Mouse (Mus musculus) layer of hippocampus, adult 11-12 months (tissue): ENCODE measurements around the gene Atp8b2.
A peak's percentile ranks its signal among the peaks of the same experiment; 100 is the strongest.

Experiments used
- DNase-seq: peaks from one replicate; pipeline ENCODE4 v3.0.0; 2022; ENCODE audit warnings: low spot score

Atp8b2 gene

DNA sequence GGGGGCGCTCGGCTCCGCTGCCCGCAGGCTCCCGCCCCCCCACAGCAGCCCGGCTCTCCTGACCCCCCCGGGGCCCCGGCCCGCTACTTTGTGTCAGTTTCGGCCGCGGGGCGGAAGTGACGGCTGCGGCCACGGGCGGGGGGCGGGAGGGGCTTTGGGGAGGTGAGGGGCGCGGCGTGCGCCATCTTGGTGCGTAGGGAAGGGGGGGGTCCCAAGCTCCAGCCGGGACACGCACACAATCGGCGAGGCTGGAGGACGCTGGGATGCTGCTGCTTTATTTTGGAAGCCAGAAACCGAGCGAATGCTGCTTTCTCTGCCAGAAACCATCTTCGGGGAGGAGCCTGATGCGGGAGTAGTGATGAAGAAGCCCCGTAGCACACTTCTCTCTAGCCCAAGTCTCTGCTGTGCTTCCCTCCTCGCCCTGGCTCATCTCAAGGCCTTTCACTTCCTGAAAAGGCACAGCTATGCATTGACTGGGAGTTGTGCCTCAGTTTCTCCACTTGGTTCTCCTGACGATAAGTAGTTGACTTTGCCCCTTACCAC lies at the start of gene Atp8b2:
TSS of gene Atp8b2 (minus strand) at position 288 of the 543 bp plus-strand sequence.
- peak; percentile 52 for DNase-seq

DNA sequence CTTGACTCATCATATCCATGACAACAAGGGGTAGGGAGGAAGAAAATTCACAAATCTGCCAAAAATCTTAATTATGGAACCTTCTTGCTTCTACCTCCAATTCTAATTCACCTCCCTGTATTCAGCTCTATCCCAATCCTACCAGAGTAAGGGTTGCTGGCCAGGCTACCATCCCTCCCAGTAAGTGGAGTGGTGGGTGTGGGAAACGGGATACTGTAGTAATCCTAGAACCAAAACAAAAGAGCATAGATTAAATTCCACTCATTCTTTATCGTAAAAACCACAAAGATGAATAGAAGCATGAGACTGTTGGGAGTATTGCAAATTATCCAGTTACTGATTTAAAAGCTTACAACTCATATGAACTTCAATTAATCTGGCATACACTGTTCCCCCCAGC lies 47.0 kb upstream of the Atp8b2 start:
- no peak for DNase-seq

DNA sequence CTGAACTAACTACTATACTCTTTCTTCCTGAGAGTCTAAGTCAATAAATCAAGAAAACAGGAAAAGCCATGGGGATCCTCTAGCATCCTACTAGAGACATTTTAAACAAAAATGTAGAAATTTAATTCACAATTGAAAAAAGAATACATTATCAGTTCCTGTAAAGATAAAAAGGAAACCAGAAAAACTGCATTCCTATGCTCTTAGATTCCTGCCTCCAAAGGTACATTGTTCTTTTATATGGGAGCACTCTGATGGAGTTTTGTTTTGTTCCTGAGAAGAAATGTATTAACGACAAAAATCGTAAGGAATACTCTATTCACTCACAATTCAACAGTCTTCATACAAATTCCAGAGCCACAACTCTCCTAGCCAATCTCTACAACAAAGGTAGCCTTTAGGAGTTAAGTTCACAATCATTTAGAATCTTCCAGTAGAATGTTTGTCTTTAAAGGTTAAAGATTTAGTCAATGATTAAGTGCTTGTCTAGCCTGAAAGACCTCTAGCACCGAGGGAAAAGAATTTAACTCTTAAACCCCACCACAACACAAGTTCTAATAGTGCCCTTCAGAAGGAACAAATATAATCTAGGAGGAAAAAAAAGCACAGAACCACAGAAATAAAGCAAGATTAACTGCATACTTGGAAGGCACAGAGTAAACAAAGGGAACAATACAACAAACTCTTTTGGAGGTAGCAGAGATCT lies 40.9 kb upstream of the Atp8b2 start:
- no peak for DNase-seq

DNA sequence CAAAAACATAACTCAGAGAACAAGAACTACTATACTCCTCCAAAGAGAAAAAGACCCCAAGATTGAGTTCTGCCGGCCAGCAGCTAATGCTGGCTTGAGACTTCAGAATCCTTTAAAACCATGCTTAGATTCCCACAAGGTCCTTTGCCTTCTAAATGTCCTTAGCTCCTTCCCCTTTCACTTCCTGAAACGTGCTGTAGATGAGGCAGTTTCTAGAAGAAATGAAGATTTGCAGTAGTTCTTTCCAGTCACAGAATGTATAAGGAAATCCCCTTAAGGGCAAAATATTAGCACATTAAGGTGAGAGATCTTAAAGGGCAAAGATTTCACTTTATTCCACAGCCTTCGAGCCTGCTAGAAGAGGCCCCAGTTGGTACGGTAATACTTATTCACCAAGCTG lies 36.5 kb upstream of the Atp8b2 start:
- no peak for DNase-seq

DNA sequence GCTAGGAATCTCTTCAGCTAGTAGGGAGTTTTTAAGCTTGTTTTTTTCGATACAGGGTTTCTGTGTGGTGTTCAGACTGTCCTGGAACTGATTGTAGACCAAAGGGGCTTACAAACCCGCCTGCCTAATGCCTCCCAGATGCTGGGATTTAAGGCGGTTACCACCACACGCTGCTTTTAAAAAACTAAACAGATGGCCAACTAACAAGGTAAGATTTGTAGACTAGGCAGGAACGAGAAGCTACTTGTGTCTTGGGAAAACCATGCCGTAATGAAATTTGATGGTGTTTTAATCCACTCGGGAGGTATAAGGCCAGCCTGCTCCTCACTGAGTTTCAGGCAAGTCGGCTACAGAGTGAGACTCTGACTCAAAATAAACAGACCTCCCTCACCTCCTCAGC lies 35.8 kb upstream of the Atp8b2 start:
- DNase-seq = peak; percentile 13

DNA sequence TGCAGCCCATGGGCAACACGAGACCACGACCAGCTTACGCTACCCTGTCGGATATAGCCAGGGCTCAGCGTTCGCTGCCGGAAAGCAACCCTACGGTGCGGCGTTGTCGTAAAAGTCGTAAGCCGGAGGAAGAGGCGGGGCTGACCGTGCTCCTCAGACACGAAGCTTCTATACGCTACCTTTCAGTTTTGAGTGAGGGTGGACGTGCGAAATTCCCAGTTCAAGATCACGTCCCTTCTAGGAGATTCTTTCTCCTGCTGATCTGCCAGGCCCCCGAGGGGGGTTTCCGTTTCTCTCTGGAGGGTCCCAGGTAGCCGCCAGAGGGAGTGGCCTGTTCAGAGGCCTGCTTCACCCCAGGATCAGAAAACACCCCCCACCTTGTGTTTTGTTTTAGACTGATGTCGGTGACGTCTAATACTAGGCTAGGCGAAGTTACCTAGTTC lies 35.3 kb upstream of the Atp8b2 start, which contains the start of gene Hax1:
TSS of gene Hax1 (minus strand) at position 169 of the 443 bp plus-strand sequence.
- DNase-seq = peak; percentile 93

DNA sequence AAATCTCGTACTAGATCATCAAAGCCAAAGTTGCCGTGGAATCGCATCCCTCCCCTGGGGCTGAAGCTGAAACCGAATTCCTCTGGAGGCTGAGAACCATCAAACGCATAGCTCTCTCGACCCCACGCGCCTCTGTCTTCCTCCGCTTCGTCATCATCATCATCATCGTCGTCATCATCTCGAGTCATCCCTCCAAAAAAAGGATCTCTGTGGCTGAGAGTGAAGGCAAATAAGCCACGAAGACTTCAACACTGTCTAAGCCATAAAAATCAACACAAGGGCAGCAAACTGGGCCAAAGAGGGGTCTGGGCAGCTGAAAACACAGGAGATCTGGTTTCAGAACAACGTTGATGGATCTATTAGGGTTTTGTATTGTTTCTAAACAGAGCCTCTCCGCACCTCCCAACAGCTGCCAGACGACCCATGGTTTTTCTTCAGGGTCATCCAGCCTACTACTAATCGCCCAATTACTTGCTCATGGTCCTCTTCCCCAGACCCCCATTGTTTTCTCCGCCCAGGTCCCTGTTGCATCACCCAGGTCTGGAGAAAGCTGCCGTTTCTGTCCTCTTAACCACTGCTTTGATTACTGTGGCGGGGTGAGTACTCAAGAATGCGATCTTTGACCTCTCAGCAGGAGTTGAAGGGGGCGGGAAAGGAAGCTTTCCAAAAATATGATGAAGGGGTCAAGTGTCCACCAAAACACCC lies 34.6 kb upstream of the Atp8b2 start:
- DNase-seq = peak; percentile 20

DNA sequence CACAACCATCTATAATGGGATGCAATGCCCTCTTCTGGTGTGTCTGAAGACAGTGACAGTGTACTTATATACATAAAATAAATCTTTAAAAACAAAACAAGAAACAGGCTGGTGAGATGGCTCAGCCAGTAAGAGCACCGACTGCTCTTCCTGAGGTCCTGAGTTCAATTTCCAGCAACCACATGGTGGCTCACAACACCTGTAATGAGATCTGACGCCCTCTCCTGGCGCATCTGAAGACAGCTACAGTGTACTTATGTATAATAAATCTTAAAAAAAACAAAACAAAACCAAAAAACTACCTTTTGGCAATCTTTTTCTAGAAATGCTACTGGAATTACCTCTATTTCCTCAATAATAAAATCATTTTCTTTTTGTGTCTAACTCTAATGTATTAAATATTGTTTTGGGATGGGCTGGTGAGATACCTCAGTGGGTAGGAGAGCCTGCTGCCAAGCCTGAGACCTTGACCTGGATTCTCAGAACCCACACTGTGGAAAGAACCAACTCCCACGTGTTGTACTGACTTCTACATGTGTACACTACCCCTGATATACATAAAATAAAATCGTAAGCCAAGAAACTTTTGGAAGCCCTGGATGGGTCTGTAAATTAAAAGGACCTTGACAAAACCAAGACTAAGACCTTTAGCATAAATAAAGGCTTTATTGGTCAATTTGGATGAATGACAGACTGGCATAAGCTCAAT lies 31.7 kb upstream of the Atp8b2 start:
- no peak for DNase-seq

DNA sequence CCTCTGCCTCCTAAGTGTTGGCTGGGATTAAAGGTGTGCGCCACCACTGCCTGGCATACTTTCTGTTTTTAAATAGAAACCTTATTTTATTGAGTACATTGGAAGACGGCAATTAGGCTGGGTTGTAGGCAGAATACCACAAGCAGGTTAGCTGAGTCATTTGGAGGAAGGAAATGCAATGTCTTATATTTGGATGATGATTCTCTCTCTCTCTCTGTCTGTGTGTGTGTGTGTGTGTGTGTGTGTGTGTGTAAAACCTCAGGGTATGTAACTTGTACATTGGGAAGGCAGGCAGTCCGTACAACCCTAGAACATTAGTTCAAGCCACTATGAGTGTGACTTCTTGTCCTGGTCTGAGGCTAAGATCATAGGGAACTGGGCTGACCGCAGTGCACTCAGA lies 24.5 kb upstream of the Atp8b2 start:
- no peak for DNase-seq

DNA sequence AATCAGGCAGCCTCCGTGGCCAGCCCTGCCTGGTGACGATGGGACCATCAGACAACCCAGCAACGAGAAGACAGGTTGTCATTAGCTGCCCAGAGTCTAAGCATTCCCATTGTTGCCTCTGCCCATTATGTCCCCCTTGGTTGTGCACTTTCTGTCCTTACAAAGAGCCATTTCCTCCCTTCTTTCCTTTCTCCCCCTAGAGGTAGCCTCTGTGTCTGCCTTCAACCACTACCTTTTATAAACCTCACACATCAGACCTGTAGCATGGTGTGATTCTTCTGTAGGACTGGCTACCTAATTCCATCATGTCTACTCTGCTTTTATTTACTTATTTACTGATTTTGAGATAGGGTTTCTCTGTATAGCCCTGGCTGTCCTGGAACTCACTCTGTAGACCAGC lies 23.9 kb upstream of the Atp8b2 start:
- DNase-seq = no peak

DNA sequence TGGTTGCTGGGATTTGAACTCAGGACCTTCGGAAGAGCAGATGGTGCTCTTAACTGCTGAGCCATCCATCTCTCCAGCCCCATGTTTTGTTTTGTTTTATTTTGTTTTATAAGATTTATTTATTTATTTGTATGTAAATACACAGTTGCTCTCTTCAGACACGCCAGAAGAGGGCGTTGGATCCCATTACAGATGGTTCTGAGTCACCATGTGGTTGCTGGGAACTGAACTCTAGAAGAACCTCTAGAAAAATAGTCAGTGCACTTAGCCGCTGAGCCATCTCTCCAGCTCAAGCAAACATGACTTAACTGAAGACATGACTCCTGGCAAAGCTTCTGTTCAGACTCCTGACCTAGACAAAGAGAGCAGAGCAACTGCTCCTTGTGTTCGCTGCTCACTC lies 19.1 kb upstream of the Atp8b2 start:
- DNase-seq = no peak

DNA sequence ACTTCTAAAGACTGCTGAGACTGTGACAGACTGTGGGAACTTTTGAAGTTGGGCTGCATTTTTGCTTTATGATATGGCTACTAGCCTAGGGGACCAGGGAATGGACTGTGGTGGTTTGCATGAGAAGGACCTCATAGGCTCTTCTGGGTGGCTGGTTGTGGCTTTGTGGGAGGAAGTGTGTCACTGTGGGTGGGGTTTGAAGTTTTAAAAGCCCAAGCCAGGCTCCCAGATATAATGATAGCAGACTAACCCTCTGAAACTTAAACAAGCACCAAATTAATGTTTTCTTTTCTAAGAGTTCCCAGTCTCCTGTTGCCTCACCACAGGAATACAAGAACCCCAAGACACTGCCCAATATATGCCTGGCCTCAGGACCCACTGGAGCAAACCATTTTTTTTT lies 13.6 kb upstream of the Atp8b2 start:
- no peak for DNase-seq

DNA sequence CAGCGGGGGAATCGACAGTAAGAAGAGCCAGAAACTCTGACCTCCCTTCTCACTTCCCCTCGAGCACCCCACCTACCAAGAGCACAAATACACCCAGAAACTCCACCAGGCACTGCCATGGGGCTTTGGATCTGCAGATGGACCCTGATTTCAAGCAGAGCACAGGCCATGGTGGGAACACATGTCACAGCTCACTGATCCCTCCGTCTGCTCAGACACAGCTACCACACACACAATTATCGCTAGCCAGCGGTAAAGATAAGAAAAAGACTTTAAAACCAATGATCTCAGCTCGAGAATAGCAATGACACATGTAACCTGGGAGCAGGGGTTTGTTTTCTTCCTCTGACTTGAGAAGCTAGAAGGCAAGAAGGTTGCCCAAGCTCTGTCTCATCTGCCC lies 5.2 kb upstream of the Atp8b2 start:
- DNase-seq = no peak

DNA sequence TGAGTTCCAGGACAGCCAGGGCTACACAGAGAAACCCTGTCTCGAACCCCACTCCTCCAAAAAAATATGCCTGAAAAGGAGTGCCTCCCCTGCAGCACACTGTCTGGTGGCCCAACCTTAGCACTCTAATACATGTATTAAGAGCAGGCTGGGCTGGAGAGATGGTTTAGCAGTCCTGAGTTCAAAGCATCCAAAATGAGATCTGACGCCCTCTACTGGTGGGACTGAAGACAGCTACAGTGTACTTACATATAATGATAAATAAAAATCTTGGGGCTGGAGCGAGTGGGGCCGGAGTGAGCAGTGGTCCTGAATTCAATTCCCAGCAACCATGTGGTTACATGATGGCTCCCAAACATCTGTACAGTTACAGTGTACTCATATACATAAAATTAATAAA lies 3.6 kb upstream of the Atp8b2 start:
- DNase-seq = no peak

DNA sequence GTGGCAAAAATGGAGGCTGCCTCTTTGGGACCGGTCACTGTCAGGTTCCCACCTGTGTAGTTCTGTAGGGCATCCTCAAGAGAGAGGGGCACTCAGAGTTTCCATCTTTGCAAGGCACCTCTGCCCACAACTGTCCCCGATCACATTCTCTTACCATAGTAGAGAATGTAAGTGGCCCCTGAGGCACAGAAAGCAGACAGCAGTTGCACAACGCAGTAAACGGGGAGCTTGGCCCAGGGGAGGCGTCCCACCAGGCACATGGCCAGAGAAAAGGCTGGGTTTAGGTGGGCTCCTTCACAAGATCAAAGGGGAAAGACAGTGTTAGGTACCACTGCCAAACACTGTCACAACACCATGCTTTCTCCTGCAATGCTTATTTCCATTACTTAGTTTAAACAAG lies 2.7 kb upstream of the Atp8b2 start:
- no peak for DNase-seq

DNA sequence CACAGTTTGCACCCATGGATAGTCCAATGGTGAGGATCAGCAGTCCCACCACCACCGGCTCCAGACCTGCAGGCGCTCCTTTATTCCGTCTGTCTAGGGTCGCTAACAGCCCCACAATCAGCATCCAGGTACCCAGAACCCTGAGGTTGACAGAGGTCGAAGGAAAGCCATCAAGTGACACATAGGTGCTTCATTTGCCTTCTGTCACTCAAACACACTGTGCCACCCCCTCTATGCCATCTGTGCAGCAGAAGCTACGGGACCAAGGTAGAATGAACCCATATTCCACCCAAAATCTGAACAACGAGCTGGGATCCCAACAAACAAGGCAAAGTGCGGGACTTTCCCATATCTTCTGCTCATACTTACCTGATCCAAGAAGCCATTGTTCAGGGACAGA lies 2.2 kb upstream of the Atp8b2 start:
- DNase-seq = no peak

DNA sequence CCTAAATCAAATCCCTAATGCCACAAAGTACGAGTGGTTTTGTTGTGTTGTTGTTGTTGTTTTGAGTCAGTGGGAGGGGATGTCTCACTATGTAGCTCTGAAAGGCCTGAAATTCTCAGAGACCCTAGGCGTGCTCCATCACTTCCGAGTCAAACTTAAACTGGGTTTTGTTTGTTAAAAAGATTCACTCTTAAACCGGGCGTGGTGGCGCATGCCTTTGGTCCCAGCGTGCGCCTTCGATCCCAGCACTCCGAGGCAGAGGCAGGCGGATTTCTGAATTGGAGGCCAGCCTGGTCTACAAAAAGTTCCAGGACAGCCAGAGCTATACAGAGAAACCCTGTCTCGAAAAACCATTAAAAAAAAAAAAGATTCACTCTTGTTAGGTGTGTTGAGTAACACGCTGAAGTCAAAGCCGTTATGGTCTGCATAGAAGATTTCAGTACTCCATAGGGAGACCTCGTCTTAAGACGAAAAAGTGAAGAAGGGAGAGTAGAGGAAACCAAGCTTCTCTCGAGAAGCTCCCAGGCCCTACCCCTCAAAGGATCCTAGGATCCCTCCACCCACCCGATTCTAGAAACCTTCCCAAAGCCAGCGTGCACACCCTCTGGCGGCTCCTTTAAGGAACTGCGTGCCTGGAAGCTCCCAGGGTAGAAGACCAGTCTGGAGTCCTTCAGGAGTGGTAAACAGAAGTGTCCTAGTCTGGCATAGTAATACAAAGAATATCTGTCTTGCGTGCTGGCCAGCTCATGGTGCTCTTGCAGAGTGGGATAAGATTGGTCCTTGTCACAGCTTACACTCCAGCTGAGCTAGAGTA lies 825 bp upstream of the Atp8b2 start:
- peak; percentile 58 for DNase-seq

DNA sequence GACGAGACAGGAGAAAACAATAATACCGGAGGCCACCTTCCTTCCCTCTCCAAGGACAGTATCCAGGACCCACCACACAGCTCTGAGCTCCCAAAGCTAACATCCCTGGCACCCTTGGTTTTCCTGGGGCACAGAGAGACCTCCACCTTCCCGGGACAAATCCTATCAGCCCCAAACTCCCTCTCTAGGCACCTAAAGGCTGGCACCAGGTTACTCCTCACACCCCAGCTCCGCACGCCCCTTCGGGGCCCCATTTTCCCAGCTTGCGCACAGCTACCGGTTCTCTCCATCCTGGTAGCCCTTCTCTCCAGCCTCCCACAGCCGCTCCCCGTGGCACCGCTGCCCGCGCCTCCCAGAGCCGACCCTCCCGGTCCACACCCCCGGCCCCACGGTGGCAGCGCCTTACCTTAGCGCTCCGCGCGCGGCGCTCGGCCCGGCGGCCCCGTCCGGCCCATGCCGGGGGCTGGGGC lies 522 bp downstream of the Atp8b2 start:
- DNase-seq = no peak

DNA sequence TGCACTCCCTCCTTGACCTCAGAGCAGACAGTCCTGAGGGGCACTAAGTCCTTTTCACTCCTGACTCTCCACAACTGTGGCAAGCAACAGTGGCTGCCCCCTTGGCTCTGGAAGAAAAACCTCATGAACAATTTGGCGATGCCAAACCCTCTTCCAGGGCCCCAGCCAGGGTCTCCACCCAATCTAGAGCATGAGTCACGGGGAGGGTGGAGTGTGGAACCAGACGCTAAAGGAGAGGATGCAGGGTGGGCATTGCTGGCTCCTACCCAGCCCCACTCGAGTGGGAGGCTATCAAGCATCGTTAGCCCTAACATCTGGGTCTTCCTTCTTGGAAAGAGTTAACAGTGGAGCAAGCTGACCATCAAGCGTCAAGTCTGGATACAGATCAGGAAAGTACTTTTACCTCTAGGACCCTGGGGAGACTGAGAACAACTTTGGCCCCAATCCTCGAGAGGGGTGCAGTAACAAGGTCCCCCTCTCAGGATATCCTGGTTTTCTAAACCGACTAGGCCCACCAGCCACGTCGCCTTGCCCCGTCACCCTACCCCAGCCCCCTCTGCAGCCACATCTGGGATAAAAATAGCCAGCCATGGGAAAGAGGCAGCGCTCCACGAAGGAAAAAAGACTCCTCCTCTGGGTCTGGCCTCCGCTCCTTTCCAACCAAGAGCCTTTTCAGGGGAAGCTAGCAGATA lies 1.1 kb downstream of the Atp8b2 start:
- no peak for DNase-seq

DNA sequence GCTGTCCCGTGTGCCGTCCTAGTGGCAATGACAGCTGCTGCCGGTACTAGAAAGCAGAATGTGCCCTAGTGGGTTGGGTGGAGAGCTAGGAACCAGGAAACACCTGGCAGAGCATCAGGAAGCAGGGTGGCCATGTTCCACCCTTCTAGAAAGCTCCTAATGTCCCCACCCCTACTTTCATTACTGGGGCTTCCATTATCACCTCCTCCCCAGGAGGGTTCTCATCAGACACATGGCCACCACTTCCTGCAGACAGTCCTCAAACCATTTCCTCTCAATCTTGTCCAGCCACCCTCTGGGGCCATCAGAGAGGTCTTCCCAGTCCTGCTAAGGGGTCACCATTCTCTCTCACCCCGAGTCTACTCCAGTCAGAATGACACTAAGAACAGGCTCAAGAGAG lies 1.9 kb downstream of the Atp8b2 start:
- DNase-seq = no peak

DNA sequence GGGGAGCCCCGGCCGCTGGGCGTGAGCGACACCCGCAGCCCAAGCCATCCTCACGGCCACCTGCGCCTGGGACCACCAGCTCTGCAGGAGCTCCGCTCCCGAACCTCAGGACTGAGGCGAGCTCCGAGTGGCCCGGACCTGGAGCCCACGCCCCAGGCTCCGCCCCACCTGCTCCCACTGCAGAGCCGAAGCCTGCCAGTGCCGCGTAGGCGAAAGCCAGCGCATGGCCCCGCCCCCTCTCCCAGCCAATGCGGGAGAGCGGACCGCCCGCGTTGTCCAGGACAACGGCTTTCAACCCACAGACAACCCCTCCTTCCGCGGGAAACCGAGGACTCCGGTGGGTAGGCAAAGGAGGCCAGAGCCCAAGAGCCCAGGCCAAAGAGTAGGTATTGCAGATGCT lies 2.8 kb downstream of the Atp8b2 start:
- peak; percentile 93 for DNase-seq
